Mouse (Mus musculus) right cerebral cortex, adult 2 months (tissue): ENCODE results near the gene Ubp1.
A peak's percentile ranks its signal among the peaks of the same experiment; 100 is the strongest.

ENCODE experiments used
- DNase-seq, 2 experiments: peaks; one replicate each; pipeline ENCODE4 v3.0.0; 2021 to 2022; ENCODE audit warnings: low spot score in 2 of 2

Gene Ubp1

DNA sequence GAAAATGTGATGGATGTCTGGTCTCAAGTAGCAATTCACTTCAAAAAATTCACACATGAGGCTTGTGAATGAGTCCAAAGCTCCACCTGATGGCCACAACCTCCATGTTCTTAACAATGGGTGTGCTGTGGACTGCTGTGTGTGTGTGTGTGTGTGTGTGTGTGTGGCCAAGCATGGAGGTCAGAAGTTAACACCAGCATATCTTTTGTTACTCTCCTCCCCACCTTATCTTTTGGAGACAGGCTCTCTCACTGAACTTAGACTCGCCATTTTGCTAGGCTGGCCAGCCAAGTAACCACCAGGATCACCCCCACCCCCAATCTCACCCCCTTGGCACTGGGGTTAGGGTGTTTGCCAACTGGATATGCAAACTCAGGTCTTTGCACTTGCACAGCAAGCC lies 83.3 kb downstream of the Ubp1 start:
- no peak for DNase-seq

GRCm38 (mm10) chr9:114015724-114016123 lies 85.0 kb downstream of the Ubp1 start:
- no peak for DNase-seq

- DNase-seq, result no peak
Measured at GRCm38 (mm10) chr9:114016402-114016801, 85.7 kb downstream of the Ubp1 start.

DNA sequence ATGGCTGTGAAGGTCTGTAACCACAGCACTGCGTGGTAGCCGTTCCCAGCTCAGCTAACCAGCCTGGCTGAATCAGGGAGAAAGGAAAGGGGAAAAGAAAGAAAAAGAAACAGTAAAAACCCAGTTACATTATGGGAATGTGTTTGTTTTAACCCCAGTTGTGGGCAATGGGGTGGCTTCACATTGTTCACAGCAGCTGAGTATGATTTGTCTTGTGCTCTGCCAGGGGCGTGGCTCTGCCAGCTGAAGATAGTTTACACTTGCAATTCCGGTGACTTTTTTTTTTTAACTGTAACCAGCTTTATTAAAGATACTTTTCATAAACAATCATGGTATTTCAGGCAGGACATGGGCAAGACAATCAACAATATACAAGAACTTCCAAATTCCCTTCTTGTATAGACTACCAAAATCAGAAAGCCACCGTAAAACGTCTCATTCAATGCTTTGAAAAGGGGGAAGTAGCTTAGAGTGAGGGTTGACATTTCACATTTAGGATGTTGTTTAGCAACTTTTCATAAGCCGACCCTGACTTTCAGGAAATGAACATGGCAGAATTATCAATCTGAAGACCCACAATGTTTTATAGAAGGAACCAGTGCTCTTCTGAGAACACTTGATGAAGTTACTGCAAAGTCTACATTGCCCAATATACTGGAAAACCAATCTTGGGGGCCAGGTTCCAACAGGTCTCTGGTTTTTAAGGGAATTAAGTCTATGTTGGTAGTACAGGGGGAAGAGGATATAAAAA lies 88.5 kb downstream of the Ubp1 start:
- no peak for DNase-seq

DNA sequence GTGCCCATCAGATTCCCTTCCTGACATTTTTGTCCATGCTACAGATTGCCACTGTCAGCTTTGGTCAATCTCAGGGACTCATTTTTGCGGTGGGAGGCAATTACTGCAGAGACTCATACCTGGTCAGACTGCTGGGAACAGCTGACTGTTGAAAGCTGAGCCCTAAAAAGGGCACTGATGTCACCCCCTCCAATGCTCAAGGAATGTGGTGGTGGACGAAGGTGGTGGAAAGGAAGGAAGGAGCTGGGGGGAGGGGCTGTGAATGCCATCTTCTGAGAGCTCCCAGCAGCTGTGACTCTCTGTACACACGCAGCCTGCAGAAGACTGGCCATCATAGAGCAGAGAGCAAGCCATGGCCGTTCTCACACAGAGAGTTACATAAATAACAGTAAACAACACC lies 91.4 kb downstream of the Ubp1 start:
- DNase-seq, result no peak

GRCm38 (mm10) chr9:114025182-114025581 lies 94.4 kb downstream of the Ubp1 start:
- no peak for DNase-seq

DNA sequence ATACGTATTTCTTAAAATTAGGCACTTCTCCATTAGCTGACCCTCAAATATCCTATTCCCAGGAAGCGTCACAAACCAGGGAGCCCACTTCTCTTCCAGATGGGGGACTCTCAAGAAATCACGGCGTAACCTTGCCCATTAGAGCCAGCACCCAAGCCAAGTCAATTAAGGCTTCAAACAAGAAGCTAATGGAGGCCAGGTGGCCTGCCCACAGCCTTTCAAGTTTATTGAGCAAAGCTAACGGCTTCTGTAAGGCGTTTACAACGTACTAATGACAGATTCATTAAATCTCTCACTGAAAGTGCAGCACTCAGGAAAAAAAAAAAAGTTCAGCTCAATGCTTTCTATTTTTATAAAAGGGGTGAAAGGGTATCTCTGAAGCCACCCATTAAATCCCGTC lies 95.1 kb downstream of the Ubp1 start:
- DNase-seq, result no peak

- DNase-seq, result peak; percentile 84 to 86
Measured at GRCm38 (mm10) chr9:114026261-114026934, 95.7 kb downstream of the Ubp1 start.
